Mouse (Mus musculus) forebrain, embryonic 12.5 days (tissue): Measurements from ENCODE around the gene Lonp1. TPM values are rescaled to one million over a fixed set of nuclear protein-coding genes. Genes with fewer than 3 reads are reported as not detected.

Experiments used
- ATAC-seq: fragments of 200-750 bp; cut with Nextera tagmentation; 2 replicates; pipeline ENCODE4 v1.8.0; 2017; ENCODE audit warnings: moderate TSS enrichment; ENCODE audit not compliant: low FRiP score
- H3K27ac ChIP-seq: fragments of 300-500 bp; sonication (generic); 2 replicates; pipeline ENCODE4 v1.5.1; 2016; ENCODE audit warnings: mild to moderate bottlenecking
- H3K27me3 ChIP-seq: fragments of 300-500 bp; sonication (generic); 2 replicates; pipeline ENCODE4 v1.6.1; 2016; ENCODE audit warnings: mild to moderate bottlenecking
- H3K36me3 ChIP-seq: fragments of 300-500 bp; sonication (generic); replicated peaks from 2 replicates; pipeline ENCODE4 v1.6.1; 2016; ENCODE audit warnings: mild to moderate bottlenecking
- H3K4me1 ChIP-seq: fragments of 300-500 bp; sonication (generic); 2 replicates; pipeline ENCODE4 v1.6.1; 2016
- H3K4me2 ChIP-seq: fragments of 300-500 bp; sonication (generic); 2 replicates; pipeline ENCODE4 v1.6.1; 2016; ENCODE audit warnings: mild to moderate bottlenecking, moderate library complexity
- H3K4me3 ChIP-seq: fragments of 300-500 bp; sonication (generic); replicated peaks from 2 replicates; pipeline ENCODE4 v1.5.1; 2016; ENCODE audit warnings: mild to moderate bottlenecking
- H3K9ac ChIP-seq: fragments of 300-500 bp; sonication (generic); 2 replicates; pipeline ENCODE4 v1.6.1; 2016; ENCODE audit warnings: mild to moderate bottlenecking
- H3K9me3 ChIP-seq: fragments of 300-500 bp; sonication (generic); 2 replicates; pipeline ENCODE4 v1.6.1; 2016
- WGBS: fragments of 180-500 bp; shearing (Covaris S2); methylation state at CpG from one replicate; pipeline ENCODE4 v1.1.7; 2016; 5-methylcytosine and 5-hydroxymethylcytosine counted together
- polyA plus RNA-seq: library from polyadenylated mRNA; unstranded; fragments of >200 nt; fragmentation: Nextera tagmentation; extraction: Ambion mirVana; gene quantifications from 2 replicates; pipeline ENCODE4 v1.2.1, GENCODE M21; 2016

Gene Lonp1
- 54.4 and 55.0 TPM in 2 replicates for polyA plus RNA-seq

- H3K27ac ChIP-seq: peak within 1 kb of the TSS; percentile 57
- peaks cover 6% of the 10 kb centered on the region; the same call in 1 of the 2 replicates for H3K27me3 ChIP-seq
- peak within 1 kb of the TSS; percentile 82 for H3K4me3 ChIP-seq
- under 1% methylated on average over 51 of the region's 51 CpGs for WGBS
- H3K36me3 ChIP-seq: peaks cover 26% of the 10 kb centered on the region
- peaks cover 27% of the 10 kb centered on the region for H3K4me1 ChIP-seq
- ATAC-seq: peak; percentile 95
- H3K9me3 ChIP-seq: no peaks in the 10 kb centered on the region
- peak within 1 kb of the TSS; percentile 78 for H3K9ac ChIP-seq
- peak within 1 kb of the TSS; percentile 97 for H3K4me2 ChIP-seq
Observed at GRCm38 (mm10) chr17:56626754-56627470, at the start of gene Lonp1. Gene Lonp1, minus strand, starts transcription at chr17:56626887.

GRCm38 (mm10) chr17:56673647-56674416 lies 47.1 kb upstream of the Lonp1 start:
- Histone ChIP-seq H3K27me3 (no peaks in the 10 kb centered on the region), H3K4me1 (peaks cover 39% of the 10 kb centered on the region), H3K9ac (peak overlapping the region; percentile 99), H3K9me3 (no peaks in the 10 kb centered on the region), H3K4me2 (peak overlapping the region; percentile 80), H3K27ac (peak overlapping the region; percentile 83), H3K4me3 (peak overlapping the region; percentile 100), H3K36me3 (peaks cover 31% of the 10 kb centered on the region)
- peak; percentile 21 for ATAC-seq
- 2% methylated on average over 32 of the region's 37 CpGs for WGBS

GRCm38 (mm10) chr17:56672941-56673646 lies 46.4 kb upstream of the Lonp1 start, which contains the start of gene Ranbp3:
Gene Ranbp3, plus strand, starts transcription at chr17:56673294.
- Histone ChIP-seq H3K27ac (peak within 1 kb of the TSS; percentile 90), H3K9ac (peak within 1 kb of the TSS; percentile 99), H3K4me2 (peak within 1 kb of the TSS; percentile 80), H3K9me3 (no peaks in the 10 kb centered on the region), H3K4me1 (peaks cover 45% of the 10 kb centered on the region), H3K4me3 (peak within 1 kb of the TSS; percentile 100), H3K27me3 (peaks cover 6% of the 10 kb centered on the region), H3K36me3 (peaks cover 27% of the 10 kb centered on the region)
- peak; percentile 94 for ATAC-seq
- WGBS: under 1% methylated on average over 62 of the region's 66 CpGs

GRCm38 (mm10) chr17:56669766-56670165 lies 43.1 kb upstream of the Lonp1 start:
- no peak overlapping the region for H3K9ac ChIP-seq
- no peak overlapping the region for H3K4me3 ChIP-seq

GRCm38 (mm10) chr17:56668384-56669144 lies 41.9 kb upstream of the Lonp1 start:
- ATAC-seq: no peak
- Histone ChIP-seq H3K36me3 (no peaks in the 10 kb centered on the region), H3K4me1 (peaks cover 19% of the 10 kb centered on the region), H3K9ac (peak overlapping the region; percentile 59), H3K4me3 (peak overlapping the region; percentile 41), H3K27me3 (peaks cover 14% of the 10 kb centered on the region), H3K4me2 (peak overlapping the region; percentile 84), H3K9me3 (no peaks in the 10 kb centered on the region), H3K27ac (no peak overlapping the region)
- 5% methylated on average over 31 of the region's 31 CpGs for WGBS

More at GRCm38 (mm10) chr17:56669766-56670165, 43.1 kb upstream of the Lonp1 start:
- whole genome bisulfite sequencing: 88% methylated on average over 8 of the region's 8 CpGs
- Histone ChIP-seq H3K36me3 (no peaks in the 10 kb centered on the region), H3K4me1 (peaks cover 20% of the 10 kb centered on the region), H3K27ac (no peak overlapping the region), H3K9me3 (no peaks in the 10 kb centered on the region), H3K4me2 (no peak overlapping the region), H3K27me3 (peaks cover 14% of the 10 kb centered on the region)
- no peak for ATAC-seq

- no peaks in the 10 kb centered on the region for H3K36me3 ChIP-seq
- H3K4me3 ChIP-seq: no peak overlapping the region
- 71% methylated on average over 3 of the region's 3 CpGs for WGBS
- peaks cover 18% of the 10 kb centered on the region for H3K4me1 ChIP-seq
- H3K9ac ChIP-seq: no peak overlapping the region
- no peak overlapping the region for H3K27ac ChIP-seq
- ATAC-seq: no peak
- peaks cover 14% of the 10 kb centered on the region for H3K27me3 ChIP-seq
- H3K9me3 ChIP-seq: no peaks in the 10 kb centered on the region
- no peak overlapping the region for H3K4me2 ChIP-seq
Observed at GRCm38 (mm10) chr17:56667591-56667990, 40.9 kb upstream of the Lonp1 start.

- ATAC-seq: no peak
Observed at GRCm38 (mm10) chr17:56666384-56666783, 39.7 kb upstream of the Lonp1 start.

GRCm38 (mm10) chr17:56664333-56664732 lies 37.6 kb upstream of the Lonp1 start:
- Histone ChIP-seq H3K4me1 (peaks cover 15% of the 10 kb centered on the region), H3K9ac (peak overlapping the region; percentile 25; the same call in 1 of the 2 replicates), H3K36me3 (no peaks in the 10 kb centered on the region), H3K9me3 (no peaks in the 10 kb centered on the region), H3K4me2 (peak overlapping the region; percentile 21), H3K27me3 (peaks cover 14% of the 10 kb centered on the region), H3K4me3 (no peak overlapping the region), H3K27ac (0 out of 2 replicates have a peak overlapping the region, but pooled peaks have one; percentile 13)
- ATAC-seq: peak; percentile 19; the same call in 1 of the 2 replicates
- under 1% methylated on average over 10 of the region's 10 CpGs for WGBS

More at GRCm38 (mm10) chr17:56666384-56666783, 39.7 kb upstream of the Lonp1 start:
- Histone ChIP-seq H3K27me3 (peaks cover 14% of the 10 kb centered on the region), H3K4me2 (no peak overlapping the region), H3K9me3 (no peaks in the 10 kb centered on the region), H3K27ac (no peak overlapping the region), H3K4me3 (no peak overlapping the region), H3K36me3 (no peaks in the 10 kb centered on the region), H3K9ac (no peak overlapping the region), H3K4me1 (peaks cover 15% of the 10 kb centered on the region)
- 94% methylated on average over 4 of the region's 4 CpGs for WGBS

- H3K9me3 ChIP-seq: no peaks in the 10 kb centered on the region
- whole genome bisulfite sequencing: 64% methylated on average over 3 of the region's 3 CpGs
- H3K36me3 ChIP-seq: no peaks in the 10 kb centered on the region
- no peak for ATAC-seq
- H3K4me1 ChIP-seq: peaks cover 14% of the 10 kb centered on the region
- peaks cover 14% of the 10 kb centered on the region for H3K27me3 ChIP-seq
- H3K27ac ChIP-seq: 0 out of 2 replicates have a peak overlapping the region, but pooled peaks have one; percentile 13
- H3K4me2 ChIP-seq: peak overlapping the region; percentile 21; the same call in 1 of the 2 replicates
- H3K4me3 ChIP-seq: no peak overlapping the region
- H3K9ac ChIP-seq: peak overlapping the region; percentile 25; the same call in 1 of the 2 replicates
Observed at GRCm38 (mm10) chr17:56663659-56664058, 37.0 kb upstream of the Lonp1 start.

- Histone ChIP-seq H3K36me3 (no peaks in the 10 kb centered on the region), H3K27ac (no peak overlapping the region), H3K9me3 (no peaks in the 10 kb centered on the region), H3K4me3 (no peak overlapping the region), H3K4me2 (no peak overlapping the region), H3K4me1 (no peaks in the 10 kb centered on the region), H3K27me3 (no peaks in the 10 kb centered on the region; the same call in 1 of the 2 replicates), H3K9ac (no peak overlapping the region)
- no peak for ATAC-seq
- WGBS: 87% methylated on average over 6 of the region's 6 CpGs
Observed at GRCm38 (mm10) chr17:56656171-56656570, 29.5 kb upstream of the Lonp1 start.

- Histone ChIP-seq H3K9me3 (no peaks in the 10 kb centered on the region), H3K9ac (no peak overlapping the region), H3K27ac (no peak overlapping the region), H3K4me3 (no peak overlapping the region), H3K27me3 (no peaks in the 10 kb centered on the region; the same call in 1 of the 2 replicates), H3K4me1 (no peaks in the 10 kb centered on the region), H3K36me3 (no peaks in the 10 kb centered on the region), H3K4me2 (no peak overlapping the region)
- ATAC-seq: no peak
- WGBS: 81% methylated on average over 3 of the region's 3 CpGs
Observed at GRCm38 (mm10) chr17:56655311-56655710, 28.6 kb upstream of the Lonp1 start.
